Mouse (Mus musculus): ENCODE measurements around the gene Fshb. TPM values are rescaled to one million over a fixed set of nuclear protein-coding genes. Genes with fewer than 3 reads are reported as not detected.

The Fshb gene
- not detected for total RNA-seq (2023)

DNA sequence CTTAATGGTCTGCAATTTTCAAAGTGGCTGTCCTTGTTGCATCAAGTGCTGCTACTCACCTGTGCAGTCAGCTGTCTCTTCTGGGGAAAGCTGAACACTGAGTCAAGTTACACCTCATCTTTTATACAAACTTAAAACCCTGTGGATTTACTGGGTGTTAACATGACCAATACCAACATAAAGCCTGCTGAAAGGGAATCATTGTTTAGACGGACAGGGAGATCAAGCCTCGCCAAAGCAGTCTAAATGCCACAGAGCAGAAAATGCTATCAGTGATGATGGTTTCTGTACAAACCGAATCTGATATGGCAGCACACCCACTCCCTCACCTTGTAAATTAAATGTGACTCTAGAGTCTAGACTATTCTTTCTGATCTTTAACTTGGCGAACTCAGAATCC, at the start of gene Fshb:
TSS of gene Fshb (minus strand) at position 101 of the 400 bp plus-strand sequence.

Other genes with a start within 250 kb of the Fshb start
- 11.2 TPM for gene Arl14ep, start 85.2 kb downstream of the Fshb start, total RNA-seq (2023)
- gene Kcna4, start 231.0 kb upstream of the Fshb start, total RNA-seq (2023): not detected